Mouse (Mus musculus): ENCODE data around the gene Wnt5b.

The Wnt5b gene

GRCm38 (mm10) chr6:119521931-119522391 is 22.2 kb downstream of the Wnt5b start:
- DNase-seq (ENCODE audit: low spot score in 2 of 2) = peak; percentile 46 to 63

- DNase-seq (ENCODE audit: low spot score in 2 of 2) = no peak
Measured at GRCm38 (mm10) chr6:119521482-119521900, 22.7 kb downstream of the Wnt5b start.

- DNase-seq (ENCODE audit: low spot score in 2 of 2) = no peak
Measured at GRCm38 (mm10) chr6:119520731-119521130, 23.4 kb downstream of the Wnt5b start.

GRCm38 (mm10) chr6:119514085-119514484 is 30.1 kb downstream of the Wnt5b start:
- DNase-seq (ENCODE audit: low spot score in 2 of 2) = no peak

- DNase-seq (ENCODE audit: low spot score in 2 of 2) = no peak
Measured at GRCm38 (mm10) chr6:119513452-119513851, 30.7 kb downstream of the Wnt5b start.

- DNase-seq (ENCODE audit: low spot score in 2 of 2) = no peak
Measured at GRCm38 (mm10) chr6:119512701-119513100, 31.4 kb downstream of the Wnt5b start.

- no peak for DNase-seq (ENCODE audit: low spot score in 2 of 2)
Measured at GRCm38 (mm10) chr6:119509437-119510037, 34.6 kb downstream of the Wnt5b start.

GRCm38 (mm10) chr6:119508634-119509375 is 35.3 kb downstream of the Wnt5b start:
- peak in 1 of 2 experiments; percentile 43 for DNase-seq (ENCODE audit: low spot score in 2 of 2)

- DNase-seq (ENCODE audit: low spot score in 2 of 2) = no peak
Measured at GRCm38 (mm10) chr6:119508221-119508620, 35.9 kb downstream of the Wnt5b start.

- DNase-seq (ENCODE audit: low spot score in 2 of 2) = no peak
Measured at GRCm38 (mm10) chr6:119505525-119506225, 38.5 kb downstream of the Wnt5b start.

- no peak for DNase-seq (ENCODE audit: low spot score in 2 of 2)
Measured at GRCm38 (mm10) chr6:119504756-119505155, 39.4 kb downstream of the Wnt5b start.

GRCm38 (mm10) chr6:119502031-119502430 is 42.1 kb downstream of the Wnt5b start:
- DNase-seq (ENCODE audit: low spot score in 2 of 2) = peak; percentile 34 to 41

GRCm38 (mm10) chr6:119500086-119500485 is 44.1 kb downstream of the Wnt5b start:
- DNase-seq (ENCODE audit: low spot score in 2 of 2) = no peak

GRCm38 (mm10) chr6:119499271-119499670 is 44.9 kb downstream of the Wnt5b start:
- DNase-seq (ENCODE audit: low spot score in 2 of 2) = no peak

GRCm38 (mm10) chr6:119492630-119493014 is 51.5 kb downstream of the Wnt5b start:
- no peak for DNase-seq (ENCODE audit: low spot score in 2 of 2)

GRCm38 (mm10) chr6:119491997-119492629 is 52.0 kb downstream of the Wnt5b start:
- DNase-seq (ENCODE audit: low spot score in 2 of 2) = no peak

GRCm38 (mm10) chr6:119491006-119491405 is 53.1 kb downstream of the Wnt5b start:
- no peak for DNase-seq (ENCODE audit: low spot score in 2 of 2)

- DNase-seq (ENCODE audit: low spot score in 2 of 2) = no peak
Measured at GRCm38 (mm10) chr6:119490549-119490948, 53.6 kb downstream of the Wnt5b start.

GRCm38 (mm10) chr6:119489765-119490164 is 54.4 kb downstream of the Wnt5b start:
- peak in 1 of 2 experiments; percentile 49 for DNase-seq (ENCODE audit: low spot score in 2 of 2)

- no peak for DNase-seq (ENCODE audit: low spot score in 2 of 2)
Measured at GRCm38 (mm10) chr6:119487619-119488018, 56.5 kb downstream of the Wnt5b start.

- no peak for DNase-seq (ENCODE audit: low spot score in 2 of 2)
Measured at GRCm38 (mm10) chr6:119487085-119487458, 57.1 kb downstream of the Wnt5b start.

All from natural killer cell, adult 2 months (primary cell).